Mouse (Mus musculus) MEL-GATA-1-ER (cell line): ENCODE data around the gene Cops7b.
A peak's percentile ranks its signal among the peaks of the same experiment; 100 is the strongest.
"Not testable (repeated sequence)": the region's sequence is repeated elsewhere in the genome, so short reads cannot be mapped to it uniquely, and the experiment has no call there.

ENCODE experiments used
- DNase-seq: peaks from one replicate; pipeline ENCODE4 v3.0.0-alpha.2; 2012; ENCODE audit warnings: low read depth; ENCODE audit errors: extremely low read depth

Cops7b gene

GRCm38 (mm10) chr1:86582451-86583096 lies at the start of gene Cops7b, which contains the start of gene Pde6d:
Cops7b (plus strand) TSS chr1:86582904.
Pde6d (minus strand) TSS chr1:86582629.
- peak; percentile 97 for DNase-seq

GRCm38 (mm10) chr1:86533411-86534130 lies 49.1 kb upstream of the Cops7b start:
- no peak for DNase-seq

- no peak for DNase-seq
Observed at GRCm38 (mm10) chr1:86538383-86538782, 44.3 kb upstream of the Cops7b start.

- not testable (repeated sequence) for DNase-seq
Observed at GRCm38 (mm10) chr1:86539583-86539982, 43.1 kb upstream of the Cops7b start.

- no peak for DNase-seq
Observed at GRCm38 (mm10) chr1:86542584-86542983, 40.1 kb upstream of the Cops7b start.

- DNase-seq = no peak
Observed at GRCm38 (mm10) chr1:86546797-86547196, 35.9 kb upstream of the Cops7b start.

- no peak for DNase-seq
Observed at GRCm38 (mm10) chr1:86551299-86551698, 31.4 kb upstream of the Cops7b start.

- DNase-seq = no peak
Observed at GRCm38 (mm10) chr1:86551877-86552276, 30.8 kb upstream of the Cops7b start.

GRCm38 (mm10) chr1:86555665-86556064 lies 27.0 kb upstream of the Cops7b start:
- DNase-seq = no peak

- DNase-seq = peak; percentile 95
Observed at GRCm38 (mm10) chr1:86557872-86558271, 24.8 kb upstream of the Cops7b start.

GRCm38 (mm10) chr1:86559232-86559631 lies 23.5 kb upstream of the Cops7b start:
- no peak for DNase-seq

- DNase-seq = no peak
Observed at GRCm38 (mm10) chr1:86562663-86563062, 20.0 kb upstream of the Cops7b start.

GRCm38 (mm10) chr1:86568409-86568808 lies 14.3 kb upstream of the Cops7b start:
- DNase-seq = no peak

GRCm38 (mm10) chr1:86569292-86569860 lies 13.3 kb upstream of the Cops7b start:
- no peak for DNase-seq

- no peak for DNase-seq
Observed at GRCm38 (mm10) chr1:86571381-86571780, 11.3 kb upstream of the Cops7b start.

- DNase-seq = no peak
Observed at GRCm38 (mm10) chr1:86571941-86572340, 10.8 kb upstream of the Cops7b start.

- DNase-seq = no peak
Observed at GRCm38 (mm10) chr1:86580426-86580825, 2.3 kb upstream of the Cops7b start.

GRCm38 (mm10) chr1:86581692-86582450 lies 833 bp upstream of the Cops7b start:
- DNase-seq = no peak

- peak; percentile 7 for DNase-seq
Observed at GRCm38 (mm10) chr1:86583709-86584108, 1.0 kb downstream of the Cops7b start.

- DNase-seq = peak; percentile 59
Observed at GRCm38 (mm10) chr1:86586992-86587391, 4.3 kb downstream of the Cops7b start.

GRCm38 (mm10) chr1:86594539-86594938 lies 11.8 kb downstream of the Cops7b start:
- no peak for DNase-seq

- no peak for DNase-seq
Observed at GRCm38 (mm10) chr1:86595315-86595714, 12.6 kb downstream of the Cops7b start.
